Mouse (Mus musculus): ENCODE results near the gene Zp2.

DNA sequence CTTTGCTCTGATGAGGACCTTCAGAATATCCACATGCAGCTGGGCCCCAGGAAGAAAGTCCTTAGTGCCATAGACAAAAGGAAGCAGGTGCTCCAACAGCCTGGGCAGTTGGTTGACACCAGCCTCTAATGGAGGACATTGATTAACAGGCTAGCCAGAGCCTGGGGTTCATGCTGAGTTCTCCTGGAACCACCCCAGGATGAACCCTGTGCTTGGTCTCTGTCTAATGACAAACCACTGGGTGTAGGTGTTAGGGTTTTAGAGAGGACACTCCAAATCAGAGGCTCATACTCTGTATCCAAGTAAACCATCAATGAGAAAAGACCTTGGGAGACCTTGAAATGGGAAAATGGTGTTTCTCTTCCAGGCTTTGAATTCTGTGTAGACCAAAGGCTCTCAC is 37.8 kb upstream of the Zp2 start:
- TF ChIP-seq CTCF (IDR thresholded peaks at IDR 0.05; ENCODE audit: control insufficient read depth, insufficient read depth, low read length) (no peak), POLR2A (IDR thresholded peaks at IDR 0.05; ENCODE audit: borderline replicate concordance, control insufficient read depth, low read depth, low read length) (no peak)
